Mouse (Mus musculus) CH12.LX (cell line): ENCODE data around the gene Atp2b2.

Experiments used
- POLR2A ChIP-seq: IDR thresholded peaks from 2 replicates; pipeline ENCODE4 v1.6.1; 2011; ENCODE audit warnings: low read depth, mild to moderate bottlenecking, improper control_type of control experiment, low read length
- ZC3H11A ChIP-seq: IDR thresholded peaks from 2 replicates; pipeline ENCODE4 v1.6.1; 2012; ENCODE audit warnings: low read depth, mild to moderate bottlenecking, inconsistent platforms, low read length, improper control_type of control experiment

DNA sequence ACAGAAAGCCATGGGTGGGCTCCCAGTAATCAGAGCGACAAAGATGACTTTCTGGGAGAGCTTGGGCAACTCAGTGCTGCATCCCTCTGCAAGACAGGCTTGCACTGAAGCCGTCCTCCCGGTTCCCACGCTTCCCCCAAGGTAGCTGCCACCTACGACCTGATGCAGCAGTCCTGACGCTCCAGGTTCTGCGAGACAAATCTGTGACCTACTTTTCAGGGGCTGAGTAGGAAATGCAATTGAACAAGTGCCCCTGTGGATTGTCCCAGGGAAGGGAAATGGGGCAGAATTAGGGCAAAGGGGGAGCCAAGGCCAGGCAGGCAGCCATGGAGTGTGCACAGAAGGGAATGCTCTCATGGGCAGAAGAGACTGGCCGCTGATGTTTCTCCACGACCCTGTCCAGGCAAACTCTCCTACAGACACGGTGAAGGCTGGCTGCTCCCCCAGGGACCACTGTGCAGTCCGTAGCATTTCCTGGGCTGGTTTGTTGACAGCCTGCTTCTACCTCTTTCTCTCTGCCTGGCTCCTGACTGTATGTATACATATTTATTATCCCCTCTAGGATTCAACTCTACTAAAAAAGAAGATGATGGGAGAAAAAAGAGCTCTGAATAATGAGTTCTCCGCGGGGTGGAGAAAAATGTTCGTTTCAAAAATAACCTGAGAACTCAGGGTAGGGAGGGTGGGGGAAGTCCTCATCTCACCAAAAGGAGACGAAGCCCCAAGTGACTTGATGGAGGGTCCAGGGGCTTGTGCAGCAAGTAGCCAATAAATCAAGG lies 15.8 kb upstream of the Atp2b2 start:
- TF ChIP-seq ZC3H11A (no peak), POLR2A (no peak)
